Mouse (Mus musculus) 416B (cell line): Measurements from ENCODE around the gene Crygs.

Source experiments
- DNase-seq: peaks from one replicate; pipeline ENCODE4 v3.0.0; 2011; ENCODE audit warnings: low read depth

Crygs gene

DNA sequence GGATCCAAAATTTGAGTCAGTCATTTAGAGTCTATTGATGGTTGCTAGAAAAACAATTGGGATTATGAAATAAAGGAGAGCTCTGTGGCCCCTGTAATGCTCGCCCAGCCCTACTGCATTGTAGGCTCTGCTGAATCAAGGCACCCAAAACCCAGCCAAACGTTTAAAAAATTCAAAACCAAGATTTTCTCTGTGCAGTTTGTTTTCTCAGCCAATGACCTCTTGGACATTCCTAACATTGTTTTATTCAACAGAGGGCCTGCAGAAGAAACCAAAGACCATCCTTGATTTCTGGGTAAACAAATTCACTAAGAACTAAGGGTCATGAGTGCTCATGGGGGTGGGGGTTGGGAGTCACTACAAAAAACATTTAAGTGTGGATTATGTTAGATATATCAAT is at the start of gene Crygs:
Crygs (minus strand) TSS at position 101 of the 400 bp plus-strand sequence.
- DNase-seq: no peak

DNA sequence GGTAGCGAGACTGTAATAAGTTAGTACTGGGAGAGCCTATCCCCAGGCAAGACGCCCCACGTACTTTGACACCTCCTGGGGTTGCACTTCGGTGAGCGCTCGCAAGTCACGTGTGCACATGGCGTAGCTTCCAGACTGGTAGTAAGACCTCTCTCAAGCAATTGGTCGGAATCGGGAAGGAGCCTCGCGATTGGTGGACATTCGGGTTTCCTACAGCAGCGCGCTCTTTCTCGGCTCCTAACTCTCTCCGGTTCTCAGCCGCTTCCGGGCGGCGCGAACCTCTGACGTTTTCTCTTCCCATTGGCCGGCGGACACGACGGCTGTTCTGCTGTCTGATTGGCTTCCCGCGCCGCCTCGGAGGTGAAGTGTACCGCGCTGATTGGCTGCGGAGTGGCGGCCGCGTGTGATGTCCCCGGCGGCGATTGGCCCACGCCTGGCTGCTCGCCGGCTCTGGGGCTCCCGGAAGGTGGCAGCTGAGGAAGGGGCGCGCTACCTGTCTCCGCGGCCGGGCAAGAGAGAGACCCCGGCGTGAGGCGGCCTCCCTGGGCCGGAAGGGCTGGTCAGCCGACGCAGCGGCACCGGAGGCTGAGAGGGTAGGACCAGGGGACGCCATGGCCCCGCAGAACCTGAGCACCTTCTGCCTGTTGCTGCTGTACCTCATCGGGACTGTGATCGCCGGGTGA is 46.2 kb upstream of the Crygs start, which contains the start of the genes Tbccd1 and Dnajb11:
Tbccd1 (minus strand) TSS at position 239 of the 683 bp plus-strand sequence.
Dnajb11 (plus strand) TSS at position 415 of the 683 bp plus-strand sequence.
- DNase-seq: peak; percentile 99

DNA sequence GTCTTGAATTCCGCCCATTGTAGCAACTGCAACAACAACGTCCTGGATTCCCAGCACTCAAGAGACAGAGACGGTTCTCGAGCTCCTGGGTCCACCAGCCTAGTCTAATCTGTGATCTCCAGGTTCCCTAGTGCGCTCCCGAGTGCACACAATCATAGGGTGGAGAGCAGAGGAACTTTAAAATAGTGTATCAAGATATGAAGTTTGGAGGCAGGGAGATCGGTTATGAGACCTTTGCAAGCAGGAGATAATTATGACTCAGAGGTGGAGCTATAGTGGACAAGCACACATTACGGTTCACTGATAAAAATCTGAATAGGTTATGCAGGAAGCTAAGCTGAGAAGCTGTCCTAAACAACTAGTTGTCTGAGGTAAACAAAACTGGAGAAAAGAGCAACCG is 45.4 kb upstream of the Crygs start:
- DNase-seq: peak; percentile 65

DNA sequence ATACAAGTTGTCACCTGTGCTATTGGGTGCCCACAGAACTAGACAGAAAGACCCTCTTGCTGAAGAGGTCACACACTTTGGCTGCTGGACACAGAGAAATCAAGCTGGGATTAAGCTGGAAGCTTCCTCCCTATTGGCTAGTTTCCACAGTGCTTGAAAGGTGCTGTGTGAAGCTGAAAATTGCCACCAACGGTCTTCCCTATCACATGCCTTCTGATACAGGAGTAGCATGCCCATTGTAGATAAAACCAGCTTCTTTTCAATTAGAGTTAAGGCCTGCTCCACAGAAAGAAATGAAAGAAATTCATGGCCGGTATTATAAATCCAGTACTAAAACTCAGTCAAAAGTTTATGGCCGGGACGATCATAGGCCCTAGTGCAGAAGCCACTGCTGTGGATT is 41.3 kb upstream of the Crygs start:
- DNase-seq: no peak

DNA sequence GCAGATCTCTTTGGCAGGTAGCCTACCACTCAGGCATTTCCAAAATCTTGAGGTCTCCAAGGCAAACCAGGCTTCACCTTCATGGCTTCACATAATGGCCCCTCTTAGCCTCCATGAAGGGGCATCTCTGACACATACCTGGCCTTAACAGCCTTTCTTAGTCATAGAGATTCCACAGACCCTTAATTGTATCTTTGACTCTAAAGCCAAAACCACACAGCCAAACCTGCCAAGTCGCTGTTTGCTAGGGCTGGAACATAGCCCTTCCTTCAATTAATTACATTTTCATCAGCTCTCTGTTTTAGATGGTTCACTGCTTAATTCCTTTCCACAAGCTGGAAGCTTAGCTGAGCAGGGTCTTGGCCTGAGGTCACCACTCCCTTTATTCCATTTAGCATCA is 37.0 kb upstream of the Crygs start:
- DNase-seq: no peak

DNA sequence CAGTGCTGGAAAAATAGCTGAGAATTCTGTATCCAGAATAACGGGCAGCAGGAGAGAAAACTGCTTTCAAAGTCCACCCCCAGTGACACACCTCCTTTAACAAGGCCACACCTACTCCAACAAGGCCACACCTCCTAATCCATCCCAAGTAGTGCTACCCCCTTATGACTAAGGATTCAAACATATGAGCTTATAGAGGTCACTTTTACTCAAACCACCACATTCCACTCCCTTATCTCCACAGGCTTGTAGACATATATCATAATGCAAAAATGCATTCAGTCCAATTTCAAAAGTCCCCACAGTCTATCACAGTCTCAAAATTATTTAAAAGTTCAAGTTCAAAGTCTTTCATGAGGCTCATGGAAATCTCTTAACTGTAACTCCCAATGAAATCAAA is 36.3 kb upstream of the Crygs start:
- DNase-seq: no peak

DNA sequence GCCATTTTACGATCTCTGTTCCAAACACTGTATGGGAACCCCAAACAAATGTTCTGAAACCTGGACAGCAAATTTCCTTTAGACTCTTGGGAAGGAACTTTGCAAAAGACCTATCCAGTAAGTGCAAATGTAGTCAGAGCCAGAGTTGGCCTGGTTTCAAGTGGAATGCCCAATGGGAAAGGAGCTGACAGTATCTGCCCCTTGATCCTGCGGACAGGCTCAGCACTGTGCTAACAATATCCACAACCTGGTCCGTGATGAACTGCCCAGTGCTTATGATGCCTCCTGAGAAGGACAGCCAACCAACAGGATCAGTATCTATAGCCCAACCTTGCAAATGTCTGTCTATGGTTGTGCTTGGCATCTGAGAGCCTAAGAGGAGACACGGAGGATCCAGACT is 34.1 kb upstream of the Crygs start:
- no peak for DNase-seq

DNA sequence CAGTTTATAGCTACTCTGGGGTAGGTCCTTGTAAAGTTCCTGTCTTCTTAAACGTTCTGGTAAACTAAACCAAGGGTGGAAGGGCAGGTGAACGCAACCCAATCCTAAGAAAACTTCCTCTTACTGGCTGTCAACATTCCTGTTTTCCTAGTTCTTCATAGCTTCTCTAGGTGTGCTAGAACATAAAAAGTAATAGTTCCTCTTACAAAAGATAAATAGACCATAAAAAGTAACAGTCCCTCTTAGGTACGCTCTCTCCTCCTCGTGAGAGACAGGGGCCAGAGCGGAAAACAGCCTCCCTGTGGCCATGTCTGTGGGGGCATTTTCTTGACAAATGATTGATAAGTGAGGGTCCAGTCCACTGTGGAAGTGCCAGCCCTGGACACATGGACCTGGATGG is 33.5 kb upstream of the Crygs start:
- DNase-seq: no peak

DNA sequence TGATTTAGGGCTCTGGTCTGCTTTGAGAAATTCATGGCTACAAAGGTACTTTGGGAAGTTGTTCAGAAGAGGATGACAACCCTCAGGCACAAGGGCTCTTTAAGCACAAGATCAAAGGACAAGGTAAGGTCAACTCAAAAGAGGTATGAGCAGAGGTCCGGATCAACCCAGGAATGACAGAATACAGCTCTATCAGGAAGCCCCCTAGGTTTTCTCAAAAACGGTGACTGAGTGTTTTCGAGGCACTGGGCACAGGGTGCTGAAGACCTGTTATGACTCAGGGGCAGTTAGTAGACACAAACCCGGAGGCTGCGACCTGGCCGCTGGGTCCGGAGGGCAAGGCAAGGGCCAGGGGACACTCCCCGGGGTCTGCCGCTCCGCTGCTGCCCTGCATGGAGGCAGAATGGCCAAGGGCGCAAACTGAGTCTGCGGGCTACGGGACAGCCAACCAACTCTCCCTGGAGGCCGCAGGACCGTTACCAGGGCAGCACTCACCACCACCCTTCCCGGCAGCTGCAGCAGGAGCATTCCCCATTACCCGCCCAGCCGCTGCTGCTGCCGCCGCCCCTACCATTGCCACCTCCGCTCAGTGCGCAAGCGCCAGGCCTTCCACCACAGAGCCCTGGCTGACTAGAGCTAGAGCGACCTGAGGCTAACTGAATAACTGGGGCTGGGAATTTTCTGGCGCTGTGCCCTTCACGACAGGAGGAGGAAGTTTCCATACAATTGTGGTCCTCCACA is 32.9 kb upstream of the Crygs start:
- DNase-seq: no peak

DNA sequence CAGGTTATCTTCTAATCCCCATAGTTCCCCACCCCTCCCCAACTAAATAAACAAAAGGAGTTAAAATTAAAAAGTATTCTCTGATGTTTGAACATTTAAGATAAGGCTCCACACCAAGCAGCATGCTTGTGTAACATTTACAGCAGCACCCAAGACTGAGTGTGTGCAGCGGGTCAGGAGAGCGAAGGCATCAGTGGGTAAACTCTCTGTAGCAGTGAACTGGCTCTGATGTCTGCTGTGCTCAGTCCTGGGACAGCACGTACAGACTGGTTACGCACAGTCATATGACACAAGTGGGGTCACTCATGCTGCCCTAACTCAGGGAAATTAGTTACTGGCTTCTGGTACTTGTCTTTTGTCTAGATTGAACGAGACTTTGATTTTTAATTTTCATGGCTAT is 31.5 kb upstream of the Crygs start:
- no peak for DNase-seq

DNA sequence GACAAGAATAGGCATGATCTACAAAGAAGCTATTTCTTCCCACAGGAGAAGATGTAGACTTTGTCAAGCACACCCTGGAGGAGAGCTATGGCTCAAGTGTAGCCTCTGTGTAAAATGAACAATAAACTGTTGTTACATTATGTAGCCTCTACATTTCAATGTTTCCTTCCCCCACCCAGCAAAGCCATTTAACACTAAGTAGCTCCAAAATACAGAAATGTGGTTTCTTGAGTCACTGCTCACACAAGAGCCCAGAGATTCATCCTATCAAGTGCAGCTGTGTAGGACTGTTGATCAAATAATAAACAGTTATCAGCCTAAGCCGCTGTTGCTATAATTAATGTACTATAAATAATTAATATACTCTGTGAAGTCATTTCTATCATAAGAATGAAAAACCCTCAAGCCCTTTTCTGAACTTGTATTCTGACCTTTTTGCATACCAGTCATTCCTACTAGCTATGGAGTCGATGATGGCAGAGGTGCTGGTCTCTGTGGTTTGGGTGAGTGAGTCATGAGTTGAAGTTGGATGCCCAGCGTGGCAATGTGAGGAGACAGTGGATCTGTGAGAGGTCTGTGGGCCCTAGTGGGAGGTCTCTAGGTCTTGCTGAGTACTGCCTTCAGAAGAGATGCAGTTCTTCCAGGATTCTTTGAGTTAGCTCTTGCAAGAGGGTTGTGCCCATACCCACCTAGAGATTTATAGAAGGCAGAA is 27.9 kb upstream of the Crygs start:
- peak; percentile 74 for DNase-seq

DNA sequence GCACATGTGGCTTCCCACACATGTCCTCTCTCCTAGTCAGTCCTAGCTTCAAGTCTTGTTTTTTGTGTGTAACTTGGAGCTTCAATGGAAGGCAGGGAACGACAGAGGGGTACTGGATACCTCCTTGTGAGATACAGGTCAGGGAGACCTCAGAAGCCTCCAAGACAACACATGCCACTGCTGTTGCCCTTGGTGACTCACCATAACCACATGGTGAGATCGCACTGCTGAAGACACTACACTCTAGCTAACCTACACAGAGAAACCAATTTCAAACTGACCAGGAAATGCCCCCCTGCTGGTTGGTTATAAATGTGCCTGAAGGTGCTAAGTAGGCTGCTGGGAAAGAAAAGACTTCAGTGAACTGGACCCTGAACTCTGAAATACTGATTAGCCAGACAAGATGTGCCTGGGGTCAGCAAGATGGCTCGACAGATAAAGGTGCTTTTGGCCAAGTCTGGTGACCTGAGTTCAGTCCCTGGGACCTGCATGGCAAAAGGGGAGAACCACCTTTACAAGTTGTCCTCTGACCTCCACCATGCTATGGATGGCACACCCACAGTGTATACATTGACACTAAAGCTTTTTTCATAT is 21.7 kb upstream of the Crygs start:
- DNase-seq: peak; percentile 68

DNA sequence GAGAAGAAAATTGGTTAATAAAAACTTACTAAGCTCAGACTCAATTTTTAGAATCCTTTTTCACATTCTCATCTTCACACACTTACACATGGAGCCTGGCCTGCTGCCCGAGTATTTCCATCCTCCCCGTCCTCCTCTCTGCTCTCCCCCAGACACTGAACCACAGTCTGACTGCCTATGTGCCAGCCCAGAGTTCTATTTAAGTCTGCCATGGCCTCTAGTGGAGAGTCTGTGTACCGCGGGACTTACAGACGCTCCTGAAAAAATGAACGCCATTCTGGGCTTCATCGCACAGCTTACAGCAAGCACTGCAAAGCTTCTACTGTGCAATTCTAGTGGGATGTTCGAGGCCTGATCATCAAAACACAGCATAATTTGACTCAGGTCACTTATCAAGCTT is 9.4 kb upstream of the Crygs start:
- peak; percentile 28 for DNase-seq

DNA sequence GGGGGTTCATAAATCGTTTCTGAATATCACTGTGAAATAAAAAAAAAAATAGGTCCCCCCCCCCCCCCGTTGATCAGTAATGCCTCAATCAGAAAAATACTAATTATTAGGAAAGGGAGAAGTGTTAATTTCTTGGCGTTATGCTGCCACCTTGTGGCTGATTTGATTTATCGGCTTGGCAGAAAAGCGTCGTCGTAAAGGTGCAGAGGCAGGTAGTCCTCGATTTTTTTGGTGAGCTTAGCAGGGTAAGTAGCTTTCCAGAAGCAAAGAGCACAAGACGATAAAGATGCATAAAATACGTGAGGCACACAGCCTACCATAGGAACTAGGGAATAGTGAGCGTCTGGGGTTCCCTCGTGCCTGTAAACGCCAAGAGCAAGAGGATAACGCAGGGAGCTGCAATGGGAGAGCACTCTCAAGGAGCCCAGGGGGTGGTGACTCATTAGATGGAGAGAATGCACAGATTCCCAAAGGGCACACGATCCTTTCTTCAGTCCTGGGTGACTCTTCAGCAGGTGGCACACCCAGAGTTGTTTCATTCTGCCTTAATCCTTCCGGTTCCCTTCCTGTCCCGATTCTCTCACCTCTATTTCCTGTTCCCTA is 3.8 kb downstream of the Crygs start:
- DNase-seq: peak; percentile 62

DNA sequence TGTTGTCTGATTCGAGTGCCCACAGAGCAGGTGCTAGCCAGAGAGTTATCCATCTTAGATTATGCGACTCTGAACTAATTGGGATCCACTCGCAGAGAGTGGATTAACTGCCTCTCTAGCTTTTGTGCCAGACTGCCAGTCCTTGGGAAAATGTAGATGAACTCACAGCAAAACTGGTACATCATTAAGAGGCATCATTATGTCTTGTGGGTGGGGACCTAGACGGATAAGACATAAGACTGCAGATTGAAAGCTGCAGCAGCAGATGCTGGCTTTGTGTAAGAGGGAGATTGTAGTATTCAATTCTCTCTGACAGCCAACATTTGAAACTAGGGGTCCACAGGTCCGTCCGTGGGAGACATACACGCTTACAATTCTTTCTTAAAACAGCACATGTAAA is 8.6 kb downstream of the Crygs start:
- no peak for DNase-seq

DNA sequence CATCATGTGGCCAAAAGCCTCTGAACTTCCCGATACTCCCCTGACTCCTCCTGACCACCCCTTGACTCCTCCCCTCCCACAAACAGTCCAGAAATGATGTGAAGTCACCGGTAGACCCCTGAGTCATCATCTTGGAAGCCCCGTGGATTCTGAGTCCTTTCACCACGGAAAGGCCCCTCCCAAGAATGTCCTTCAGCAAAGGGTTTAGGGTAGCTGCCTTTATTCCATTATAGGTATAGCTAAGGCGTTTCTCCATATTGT is 10.6 kb downstream of the Crygs start:
- DNase-seq: peak; percentile 31

DNA sequence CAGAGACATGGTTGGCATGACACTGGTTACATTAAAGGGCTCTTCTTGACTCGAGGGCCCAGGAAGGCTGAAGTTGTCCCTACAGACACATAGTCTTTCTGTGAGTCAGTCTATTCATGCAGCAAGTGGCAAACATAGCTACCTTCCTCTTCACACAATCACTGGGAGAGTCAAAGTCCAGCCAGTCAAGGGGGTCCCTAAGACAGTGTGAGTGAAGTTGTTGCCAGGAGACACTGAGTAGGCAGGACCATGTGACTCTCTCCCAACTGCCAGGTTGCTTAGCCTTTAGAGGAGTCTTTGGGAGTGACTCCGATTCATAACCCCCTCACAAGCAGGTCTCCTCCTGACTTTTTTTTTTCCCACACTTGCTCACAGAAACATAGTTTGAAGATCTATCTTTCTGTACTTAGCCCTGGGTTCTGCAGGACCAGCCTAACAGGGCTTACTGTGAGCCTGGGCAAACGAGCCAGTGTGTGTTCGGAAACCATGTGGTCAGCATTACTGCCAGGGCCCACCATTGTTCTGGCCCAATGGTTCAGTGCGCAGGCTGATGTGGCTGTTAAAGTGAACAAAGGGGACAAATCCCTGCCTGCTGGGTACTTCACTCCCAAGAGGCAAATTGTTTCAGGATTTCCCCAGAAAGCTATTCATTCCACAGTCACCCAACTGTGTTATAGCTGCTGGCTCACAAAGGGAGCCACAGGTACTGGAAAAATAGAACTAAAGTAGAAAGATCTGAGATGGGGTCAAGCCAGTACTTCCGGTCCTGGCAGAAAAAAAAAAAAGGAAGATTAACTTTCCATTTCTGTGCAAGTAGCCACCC is 11.1 kb downstream of the Crygs start:
- DNase-seq: no peak

DNA sequence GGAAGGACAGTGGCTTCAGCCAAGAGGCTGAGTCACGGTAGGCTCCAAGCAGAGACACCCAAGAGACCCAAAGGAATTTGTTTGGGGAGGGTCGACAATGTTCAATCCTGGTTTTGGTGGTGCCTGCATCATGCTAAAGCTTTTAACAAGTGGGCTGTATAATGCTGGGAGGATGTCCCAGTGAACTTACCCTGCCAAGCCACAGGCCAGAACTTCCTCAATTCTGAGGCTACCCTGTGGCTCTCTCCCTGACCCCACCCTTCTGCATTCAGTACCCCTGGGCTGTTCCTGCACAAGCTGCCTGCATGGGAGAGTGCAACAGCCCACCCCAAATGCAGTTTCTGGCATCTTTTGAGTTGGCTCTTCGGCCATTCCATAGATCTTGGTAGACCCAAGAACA is 12.9 kb downstream of the Crygs start:
- DNase-seq: peak; percentile 54

DNA sequence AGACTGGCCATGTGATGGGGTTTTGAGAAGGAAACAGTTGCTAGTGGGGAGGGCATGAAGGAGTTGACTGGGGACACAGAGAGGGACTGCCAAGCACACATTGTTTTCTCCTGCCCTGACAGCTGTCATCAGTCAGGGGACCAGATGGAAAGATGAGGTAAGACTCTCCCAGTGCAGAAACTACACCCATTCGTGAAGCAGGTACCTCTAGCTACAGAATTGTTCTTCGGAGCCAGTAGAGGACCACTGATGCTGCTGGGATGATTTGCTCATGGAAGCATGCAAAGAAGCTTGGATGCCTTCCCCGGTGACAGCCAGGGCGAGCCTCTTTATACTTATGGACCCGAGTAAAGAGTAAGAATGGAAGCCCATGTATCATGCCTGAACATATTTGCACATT is 13.9 kb downstream of the Crygs start:
- no peak for DNase-seq

DNA sequence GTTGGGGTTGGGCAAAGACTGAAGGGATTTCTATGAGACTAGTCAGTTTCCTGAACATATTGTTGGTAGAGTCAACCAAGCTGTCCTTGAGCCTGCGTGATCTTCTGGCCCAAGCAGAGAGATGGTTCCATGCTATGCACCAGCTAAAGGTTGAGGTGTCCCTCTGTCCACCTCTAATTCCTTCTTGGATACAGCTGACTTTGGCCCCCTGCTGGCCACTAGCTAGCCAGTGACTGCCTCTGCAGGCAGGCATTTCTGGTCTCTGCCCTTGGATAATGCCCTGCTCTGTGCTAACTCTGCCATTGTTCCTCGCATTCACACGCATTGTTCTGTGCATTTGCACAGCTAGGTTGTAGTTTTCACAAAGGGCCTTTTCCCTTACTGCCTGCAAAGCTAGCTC is 15.9 kb downstream of the Crygs start:
- DNase-seq: peak; percentile 32

DNA sequence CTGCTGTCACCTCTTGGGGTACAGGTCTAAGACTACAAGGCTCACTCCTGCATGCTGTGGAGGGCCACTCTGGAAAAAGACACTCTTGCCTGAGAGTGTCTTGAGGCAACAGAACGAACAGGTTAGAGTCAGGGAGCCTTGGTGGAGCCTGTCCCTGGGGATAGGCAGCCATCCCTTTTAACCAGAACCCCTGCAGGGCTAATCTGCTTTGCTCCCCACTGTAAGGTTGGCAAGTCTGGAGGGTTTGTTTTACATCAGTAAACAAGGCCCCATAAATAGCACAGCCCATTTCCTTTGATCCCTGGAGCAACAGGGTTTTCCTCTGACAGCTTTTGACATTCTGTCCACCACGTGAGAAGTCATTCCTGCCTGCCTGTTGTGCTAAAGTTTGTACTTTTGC is 20.1 kb downstream of the Crygs start:
- no peak for DNase-seq
